Mouse (Mus musculus): ENCODE results near the gene 1810024B03Rik.

- TF ChIP-seq ZC3H11A (IDR thresholded peaks at IDR 0.05; ENCODE audit: borderline replicate concordance, low read depth, low read length) (no peak), HCFC1 (IDR thresholded peaks at IDR 0.05; ENCODE audit: borderline replicate concordance, insufficient read depth, low read length) (no peak), ZNF384 (IDR thresholded peaks at IDR 0.05; ENCODE audit: low read depth, low read length) (no peak), MAFK (IDR thresholded peaks at IDR 0.05; ENCODE audit: insufficient read depth, low read depth, low read length) (no peak), CHD2 (IDR thresholded peaks at IDR 0.05; ENCODE audit: low read depth, low read length) (no peak)
Observed at GRCm38 (mm10) chr2:127255294-127255693, 47.2 kb upstream of the 1810024B03Rik start.

All from ES-E14 (cell line).